Mouse (Mus musculus): ENCODE measurements around the gene Mrc1. TPM values are rescaled to one million over a fixed set of nuclear protein-coding genes. Genes with fewer than 3 reads are reported as not detected.

The Mrc1 gene
- polyA plus RNA-seq, 1 experiment from 2014 or later: 4.1 TPM

GRCm38 (mm10) chr2:14342309-14342839 is 113.2 kb downstream of the Mrc1 start:
- Histone ChIP-seq H3K4me1 (replicated peaks; ENCODE audit: control insufficient read depth, insufficient read depth, low read length) (peaks cover 11% of the 10 kb centered on the region), H3K27me3 (replicated peaks; ENCODE audit: control insufficient read depth, insufficient read depth, low read length) (no peaks in the 10 kb centered on the region), H3K4me2 (ENCODE audit: low read length) (no peak overlapping the region), H3K4me3 (replicated peaks; ENCODE audit: low read length) (no peak overlapping the region), H3K27ac (ENCODE audit: low read length) (no peak overlapping the region), H3K9ac (replicated peaks; ENCODE audit: low read depth, low read length) (no peak overlapping the region), H3K36me3 (ENCODE audit: control insufficient read depth, insufficient read depth) (no peaks in the 10 kb centered on the region), H3K9me3 (ENCODE audit: control insufficient read depth, low read length) (no peaks in the 10 kb centered on the region)
- 82% methylated on average over 8 of the region's 8 CpGs for WGBS
- no peak for ATAC-seq

MicroRNA genes within 50 kb of the gene (microRNA counts, 519-probe panel; counts per million panel counts)
- microRNA mmu-miR-511: 1,447 counts per million, percentile 12 among the panel's probes with 10 or more counts

Small RNA genes within 50 kb of the gene (microRNA-seq; reads per million reads assigned to microRNA genes)
- gene Mir511: 2.1 reads per million, percentile 3 among the genes with 10 or more reads in this experiment

Other genes with a start within 250 kb of the Mrc1 start
- gene Hacd1, start 173.3 kb upstream of the Mrc1 start, polyA plus RNA-seq (2015; fragmentation: Nextera tagmentation; extraction: Ambion mirVana): 57.2 and 58.4 TPM in 2 replicates
- gene Stam, start 155.3 kb upstream of the Mrc1 start, polyA plus RNA-seq (2015; fragmentation: Nextera tagmentation; extraction: Ambion mirVana): 141 TPM in 2 replicates
- gene Tmem236, start 54.9 kb upstream of the Mrc1 start, polyA plus RNA-seq (2015; fragmentation: Nextera tagmentation; extraction: Ambion mirVana): 0.09 and 0.19 TPM in 2 replicates
- 0.85 and 1.3 TPM in 2 replicates for gene Slc39a12, start 158.9 kb downstream of the Mrc1 start, polyA plus RNA-seq (2015; fragmentation: Nextera tagmentation; extraction: Ambion mirVana)

Measured in forebrain, embryonic 16.5 days (tissue).